Mouse (Mus musculus) regulatory T cell (primary cell): ENCODE measurements around the gene Palld.

Source experiments
- in situ Hi-C: fragments of 300-600 bp; cut with MboI, MseI; formaldehyde crosslinking; loops from one replicate; pipeline ENCODE4 v1.15.1; 2025; ENCODE audit warnings: high pct_unique_total_duplicates

Palld gene

DNA sequence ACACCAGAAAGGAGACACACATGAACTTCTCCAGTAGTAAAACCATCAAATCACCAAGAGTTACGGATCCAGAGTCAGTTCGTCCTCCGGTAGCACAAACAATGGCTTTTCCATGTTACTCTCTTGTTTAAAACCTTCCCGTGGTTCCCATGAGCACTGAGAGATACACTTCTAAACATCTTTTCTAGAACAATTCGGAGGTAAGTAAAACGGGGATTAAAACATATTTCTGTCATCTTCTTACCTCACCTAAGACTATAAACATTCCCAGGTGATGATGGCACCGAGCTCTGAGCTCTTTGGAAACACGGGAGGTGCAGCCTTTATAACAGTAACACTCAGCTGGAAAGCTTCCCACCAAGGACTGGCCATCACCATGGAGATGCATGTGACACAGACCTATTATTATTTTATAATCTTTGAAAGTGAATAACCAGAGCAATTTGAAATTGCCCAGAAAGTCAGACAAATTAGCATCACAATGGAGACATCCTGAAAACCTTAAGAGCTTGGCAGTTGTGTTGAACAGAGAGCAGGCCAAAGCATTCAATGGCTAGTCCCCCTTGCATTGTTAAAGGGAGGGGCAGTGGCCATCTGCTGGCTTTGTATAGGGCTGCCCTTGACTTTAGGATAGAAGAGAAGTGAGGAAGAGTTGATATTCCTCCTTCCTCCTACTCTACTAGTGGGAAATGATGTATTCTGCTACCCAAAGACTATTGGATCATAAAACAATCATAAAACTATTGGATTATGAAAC lies 385.6 kb downstream of the Palld start:
- in situ Hi-C loops: loop anchor here (5.0 kb wide), 1 partner anchor 470 kb away; no protein-coding TSS in a partner anchor

DNA sequence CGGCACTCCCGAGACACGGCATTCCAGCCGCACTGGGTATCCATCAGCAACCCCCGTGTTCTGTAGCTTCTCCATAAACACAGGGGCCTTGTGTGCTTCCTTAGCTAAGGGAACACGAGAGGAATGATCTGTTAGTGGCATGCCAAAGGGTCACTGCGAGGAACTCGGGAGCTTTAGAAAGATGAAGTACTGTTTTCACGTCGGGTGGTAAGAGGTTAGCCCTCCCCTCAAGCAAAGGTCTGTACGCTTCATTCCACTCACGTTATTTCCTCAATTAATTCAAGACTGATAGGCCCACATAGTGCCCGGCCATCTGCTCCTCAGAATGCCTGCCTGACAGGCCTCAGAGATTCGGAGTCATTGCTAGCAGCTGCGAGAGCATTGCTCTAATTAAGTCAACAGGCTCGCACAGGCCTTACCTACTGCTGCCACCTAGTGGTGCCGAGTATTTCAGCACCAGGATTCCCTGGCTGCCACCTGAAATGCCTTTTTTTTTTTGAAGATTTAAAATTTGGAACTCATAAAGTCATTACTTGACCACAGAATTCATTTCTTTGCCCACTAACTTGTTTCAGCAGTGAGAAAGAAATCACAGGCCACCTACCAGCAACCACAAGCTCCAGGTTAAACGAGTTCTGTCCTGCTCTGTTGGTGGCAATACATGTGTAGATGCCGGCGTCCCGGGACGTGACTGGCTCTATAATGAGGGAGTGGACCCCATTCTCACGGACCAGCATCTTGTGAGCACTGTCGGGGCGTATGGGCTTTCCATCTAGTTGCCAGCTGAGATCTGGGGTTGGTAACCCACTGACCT lies 386.4 kb downstream of the Palld start:
- in situ Hi-C loops: loop anchor here (5.0 kb wide), 1 partner anchor 469 kb away; no protein-coding TSS in a partner anchor

DNA sequence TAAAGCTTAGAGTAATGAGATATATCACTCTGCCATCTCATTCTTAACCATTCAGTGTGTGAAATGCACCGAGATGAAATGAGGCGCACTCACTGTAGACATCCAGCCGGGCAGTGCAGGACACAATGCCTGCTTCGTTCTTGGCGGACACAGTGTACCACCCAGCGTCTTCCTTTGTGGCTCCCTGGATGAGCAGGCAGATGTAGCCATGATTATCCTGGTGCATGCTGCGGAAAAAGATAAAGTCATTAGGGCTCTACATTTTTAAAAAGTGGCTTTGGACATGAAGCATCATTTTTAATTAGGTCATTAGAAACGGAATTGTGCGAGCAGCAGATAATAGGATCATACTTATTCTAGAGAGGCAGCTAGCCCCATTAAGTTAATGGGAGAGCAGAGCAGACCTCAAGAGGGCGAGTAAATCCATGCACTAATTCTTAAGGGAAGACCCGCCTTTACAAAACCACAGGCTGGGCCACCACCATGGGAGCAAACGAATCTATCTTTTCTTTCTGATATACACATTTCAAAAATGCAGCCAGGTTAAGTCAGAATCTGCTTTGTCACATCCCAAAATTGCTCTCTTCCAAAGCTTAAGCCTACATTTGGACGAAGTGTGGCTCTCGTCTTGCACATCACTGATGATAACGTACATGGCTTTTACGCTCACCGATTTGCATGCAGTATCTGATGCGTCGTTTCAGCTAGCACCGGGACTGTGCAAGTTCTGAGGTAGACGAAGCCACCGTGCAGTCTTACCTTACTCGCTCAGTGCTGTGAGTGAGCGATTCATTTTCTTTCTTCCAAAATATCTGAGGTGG lies 387.2 kb downstream of the Palld start:
- in situ Hi-C loops: loop anchor here (5.0 kb wide), 1 partner anchor 468 kb away; no protein-coding TSS in a partner anchor

DNA sequence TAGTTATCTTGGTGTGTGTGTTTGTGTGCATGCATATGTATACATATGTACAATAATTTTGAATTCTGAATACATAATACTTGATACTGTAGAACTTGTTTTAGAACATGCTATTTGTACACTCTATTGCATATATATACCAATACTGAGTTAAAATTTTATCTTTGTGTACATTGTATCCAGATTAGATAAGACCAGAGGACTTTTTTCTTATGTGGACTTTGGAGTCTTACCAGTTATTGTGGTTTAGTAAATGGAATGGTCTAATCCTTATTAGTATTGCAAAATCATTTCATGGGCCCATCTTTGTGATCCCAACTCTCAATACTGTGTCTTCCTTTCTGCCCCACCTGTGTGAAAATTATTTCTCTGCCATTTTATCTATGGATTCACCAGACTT lies 400.2 kb downstream of the Palld start:
- in situ Hi-C loops: no loop called here

GRCm38 (mm10) chr8:61500914-61501313 lies 401.6 kb downstream of the Palld start:
- in situ Hi-C loops: no loop called here

DNA sequence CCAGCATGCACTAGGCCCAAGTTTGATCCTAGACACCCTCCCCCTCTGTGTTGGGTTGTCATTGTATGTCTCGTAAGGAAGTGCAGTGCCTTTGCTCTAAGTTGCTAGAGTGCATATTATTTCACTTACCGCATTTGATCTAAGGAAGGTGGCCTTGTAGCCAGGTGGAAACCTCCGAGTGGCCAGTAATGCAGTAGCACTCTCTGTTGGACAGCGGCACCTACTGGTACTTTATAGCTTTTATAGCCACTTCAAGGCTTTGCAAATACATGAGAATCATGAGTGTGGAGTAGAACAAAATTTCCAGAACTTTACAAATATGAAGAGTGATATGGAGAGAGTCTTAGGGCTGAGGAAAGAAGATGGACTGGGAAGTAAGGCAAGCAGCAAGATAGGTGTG lies 403.5 kb downstream of the Palld start:
- in situ Hi-C loops: no loop called here

GRCm38 (mm10) chr8:61497110-61497509 lies 405.4 kb downstream of the Palld start:
- in situ Hi-C loops: no loop called here

- in situ Hi-C loops: no loop called here
These were observed 413.9 kb downstream of the Palld start for GRCm38 (mm10) chr8:61488631-61489030.

GRCm38 (mm10) chr8:61487597-61488156 lies 414.8 kb downstream of the Palld start, which contains the start of gene Cbr4:
Cbr4 (plus strand) TSS chr8:61487734.
- in situ Hi-C loops: no loop called here

GRCm38 (mm10) chr8:61486923-61487529 lies 415.5 kb downstream of the Palld start:
- in situ Hi-C loops: no loop called here

DNA sequence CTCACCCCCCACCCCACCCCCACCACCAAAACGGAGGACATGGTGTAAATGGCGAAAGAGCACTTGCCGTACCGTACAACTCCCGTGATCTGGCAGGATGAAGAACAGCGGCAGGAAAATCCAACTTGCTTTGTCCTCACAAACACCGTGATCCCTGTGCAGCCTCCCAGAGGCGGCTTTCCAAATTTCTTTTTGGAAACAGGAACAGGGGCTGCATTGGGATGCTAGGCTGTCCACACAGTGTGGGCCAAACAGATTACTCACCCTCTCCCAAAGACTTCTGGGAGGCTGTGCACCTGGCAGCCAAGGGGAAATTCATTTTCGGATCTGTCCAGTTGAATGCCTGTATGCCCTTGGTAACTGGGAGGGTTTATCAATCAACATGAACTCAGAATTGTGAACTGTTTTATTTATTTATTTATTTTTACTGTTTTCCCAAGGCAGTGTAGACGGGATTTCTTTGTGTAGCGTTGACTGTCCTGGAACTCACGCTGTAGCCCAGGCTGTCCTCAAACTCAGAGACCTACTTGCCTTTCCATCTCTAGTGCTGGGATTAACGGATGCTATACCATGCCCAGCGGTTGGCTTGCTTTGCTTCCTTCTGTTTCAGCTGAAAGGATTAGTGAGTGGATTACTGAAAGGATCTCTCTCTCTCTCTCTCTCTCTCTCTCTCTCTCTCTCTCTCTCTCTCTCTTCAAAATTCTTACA lies 422.1 kb downstream of the Palld start:
- in situ Hi-C loops: no loop called here

GRCm38 (mm10) chr8:61479506-61480214 lies 422.8 kb downstream of the Palld start:
- in situ Hi-C loops: no loop called here

DNA sequence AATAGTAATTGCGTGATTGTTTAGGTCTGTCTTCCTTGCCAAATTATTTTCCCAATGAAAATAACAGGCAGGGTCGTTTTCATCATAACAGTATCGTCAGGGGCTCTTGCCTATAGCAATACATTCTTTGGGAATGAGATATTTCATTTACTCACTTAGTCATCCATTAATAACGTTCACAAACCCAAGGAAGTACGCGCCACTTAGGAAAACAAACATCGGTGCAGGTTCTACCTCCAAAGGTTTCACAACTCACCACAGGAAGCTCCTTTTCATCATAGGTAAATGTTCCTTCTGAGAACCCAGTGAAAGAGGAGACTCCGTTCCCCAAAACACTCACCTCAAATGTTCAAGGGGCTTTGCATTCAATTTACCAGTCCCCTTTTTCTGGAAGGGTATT lies 423.7 kb downstream of the Palld start:
- in situ Hi-C loops: no loop called here

DNA sequence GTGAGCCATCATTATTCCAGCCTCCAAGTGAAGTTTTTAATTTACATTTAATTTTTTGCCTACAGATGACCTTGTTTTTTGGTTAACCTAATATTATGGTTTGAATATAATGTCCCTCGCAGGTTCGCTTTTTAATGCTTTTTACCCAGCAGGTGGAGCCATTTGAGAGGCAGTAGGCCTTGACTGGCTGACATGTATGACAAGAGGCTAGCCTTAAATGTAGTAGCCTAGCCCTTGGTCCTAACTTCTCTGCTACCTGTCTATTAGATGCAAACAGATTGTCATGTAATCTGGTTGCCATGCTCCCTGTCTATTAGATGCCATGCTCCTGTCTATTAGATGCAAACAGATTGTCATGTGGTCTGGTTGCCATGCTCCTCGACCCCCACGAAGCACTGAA lies 424.3 kb downstream of the Palld start:
- in situ Hi-C loops: no loop called here

- in situ Hi-C loops: no loop called here
These were observed 426.3 kb downstream of the Palld start for GRCm38 (mm10) chr8:61476160-61476559.

DNA sequence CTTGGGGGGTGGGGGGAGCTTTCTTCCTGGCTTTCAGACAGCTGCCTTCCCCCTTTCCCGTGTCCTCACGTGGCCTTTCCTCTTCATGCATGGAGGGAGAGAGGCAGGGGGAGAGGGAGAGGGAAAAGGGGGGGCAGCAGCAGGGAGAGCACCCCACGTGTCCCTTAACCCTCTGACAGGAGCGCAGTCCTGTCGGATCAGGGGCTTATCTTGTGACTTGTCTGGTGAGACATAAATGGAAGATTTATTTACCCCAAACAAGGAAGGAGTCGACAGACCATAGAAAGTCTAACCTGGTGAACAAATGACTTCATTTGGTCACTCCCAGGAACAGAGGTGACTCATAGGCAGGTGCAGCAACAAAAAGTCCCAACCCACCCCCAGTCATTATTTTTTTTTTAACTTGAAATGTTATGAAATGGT lies 427.2 kb downstream of the Palld start:
- in situ Hi-C loops: no loop called here

GRCm38 (mm10) chr8:61470213-61470612 lies 432.3 kb downstream of the Palld start:
- in situ Hi-C loops: no loop called here

DNA sequence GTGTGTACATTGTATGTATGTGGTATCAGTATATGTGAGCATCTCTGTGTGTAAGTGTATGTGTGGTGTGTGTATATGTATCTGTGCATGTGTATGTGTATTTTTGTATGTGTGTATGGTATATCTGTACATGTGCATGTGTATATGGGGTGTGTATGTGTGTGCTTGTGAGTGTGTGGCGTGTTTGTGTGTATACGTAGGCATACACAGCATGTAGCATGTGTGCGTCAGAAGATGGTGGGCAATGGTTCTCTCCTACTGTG lies 435.0 kb downstream of the Palld start:
- in situ Hi-C loops: no loop called here

- in situ Hi-C loops: no loop called here
These were observed 435.6 kb downstream of the Palld start for GRCm38 (mm10) chr8:61466696-61467552.
